Mouse (Mus musculus) embryo, embryonic 11 days (tissue): ENCODE data around the gene Tekt5.
A peak's percentile ranks its signal among the peaks of the same experiment; 100 is the strongest.

ENCODE experiments used
- DNase-seq: peaks from one replicate; pipeline ENCODE4 v3.0.0-alpha.2; 2015

The Tekt5 gene

DNA sequence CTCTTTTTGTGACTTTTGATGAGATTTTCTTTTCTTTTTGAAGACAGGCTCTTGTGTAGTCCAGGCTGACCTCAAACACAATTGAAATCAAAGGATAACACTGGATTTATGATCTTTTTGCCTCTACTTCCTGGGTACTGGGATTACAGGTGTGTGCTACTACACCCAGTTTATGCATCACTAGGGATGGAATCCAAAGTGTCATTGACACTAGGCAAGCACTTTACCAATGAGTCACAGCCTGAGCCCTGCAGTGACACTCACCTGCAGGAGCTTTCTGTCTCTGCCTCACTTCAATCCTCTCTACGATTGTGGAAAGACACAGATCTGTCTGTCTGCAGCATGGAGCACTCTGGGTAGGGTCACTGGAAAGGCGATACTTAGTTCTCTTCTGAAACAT lies 59.3 kb downstream of the Tekt5 start:
- DNase-seq, result no peak

DNA sequence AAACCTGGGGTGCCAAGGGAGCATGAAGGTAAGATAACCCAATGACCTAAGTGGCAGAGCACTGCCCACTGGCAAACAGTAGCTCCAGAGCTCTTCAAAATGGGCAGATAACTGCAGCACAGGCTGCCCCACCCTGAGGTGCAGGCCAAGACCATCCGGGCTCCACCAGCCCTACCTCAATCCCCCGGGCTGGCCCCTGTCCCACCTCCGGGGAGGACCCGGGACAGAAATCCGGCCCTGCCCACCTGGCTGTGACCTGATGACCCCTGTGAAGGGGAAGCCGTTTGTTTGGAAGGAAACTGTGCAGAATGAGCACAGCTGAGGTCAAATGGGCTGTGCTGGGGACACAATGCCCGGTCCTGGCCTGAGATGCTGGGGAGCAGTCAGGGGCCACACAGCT lies 62.6 kb downstream of the Tekt5 start:
- DNase-seq, result no peak

DNA sequence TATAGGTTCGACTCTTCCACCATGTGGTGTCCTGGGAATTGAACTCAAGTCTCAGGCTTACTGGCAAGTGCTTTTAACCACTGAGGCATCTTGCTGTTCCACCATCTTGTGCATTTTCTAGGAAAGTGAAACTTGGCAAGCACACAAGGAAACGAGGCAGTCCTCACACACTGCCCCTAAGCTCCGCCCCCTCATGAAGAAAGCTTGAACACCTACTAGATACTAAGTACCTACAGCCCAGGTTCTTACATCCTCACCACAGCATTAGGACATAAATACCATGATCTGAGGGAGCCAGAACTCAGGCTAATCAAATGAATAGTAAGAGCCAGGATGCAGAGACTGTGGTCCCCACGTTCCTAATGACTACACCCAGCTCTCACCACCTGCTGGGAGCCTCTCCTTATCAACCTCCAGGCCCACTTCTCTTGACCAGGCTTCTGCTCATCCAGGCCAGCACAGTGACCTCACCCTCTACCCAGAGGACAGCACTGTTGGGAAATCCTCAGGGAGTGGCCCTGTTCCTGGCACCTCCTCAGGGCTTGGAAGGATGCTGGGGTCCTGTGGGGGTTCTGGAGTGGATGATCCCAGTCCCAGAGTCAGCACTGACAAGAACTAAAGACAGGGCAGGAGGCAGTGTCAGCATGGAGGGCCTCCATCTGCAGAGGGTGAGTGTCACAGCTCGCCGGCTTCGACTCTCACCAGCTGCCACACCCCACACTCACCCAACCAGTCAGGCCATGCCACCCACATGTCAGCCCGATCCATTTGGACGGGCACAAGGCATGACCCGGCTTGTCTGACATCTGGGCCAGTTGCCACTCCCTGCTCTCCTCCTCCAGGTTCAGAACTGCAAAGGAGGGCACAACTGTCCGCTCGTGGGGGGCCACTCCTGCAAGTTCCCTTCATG lies 64.4 kb downstream of the Tekt5 start:
- no peak for DNase-seq

DNA sequence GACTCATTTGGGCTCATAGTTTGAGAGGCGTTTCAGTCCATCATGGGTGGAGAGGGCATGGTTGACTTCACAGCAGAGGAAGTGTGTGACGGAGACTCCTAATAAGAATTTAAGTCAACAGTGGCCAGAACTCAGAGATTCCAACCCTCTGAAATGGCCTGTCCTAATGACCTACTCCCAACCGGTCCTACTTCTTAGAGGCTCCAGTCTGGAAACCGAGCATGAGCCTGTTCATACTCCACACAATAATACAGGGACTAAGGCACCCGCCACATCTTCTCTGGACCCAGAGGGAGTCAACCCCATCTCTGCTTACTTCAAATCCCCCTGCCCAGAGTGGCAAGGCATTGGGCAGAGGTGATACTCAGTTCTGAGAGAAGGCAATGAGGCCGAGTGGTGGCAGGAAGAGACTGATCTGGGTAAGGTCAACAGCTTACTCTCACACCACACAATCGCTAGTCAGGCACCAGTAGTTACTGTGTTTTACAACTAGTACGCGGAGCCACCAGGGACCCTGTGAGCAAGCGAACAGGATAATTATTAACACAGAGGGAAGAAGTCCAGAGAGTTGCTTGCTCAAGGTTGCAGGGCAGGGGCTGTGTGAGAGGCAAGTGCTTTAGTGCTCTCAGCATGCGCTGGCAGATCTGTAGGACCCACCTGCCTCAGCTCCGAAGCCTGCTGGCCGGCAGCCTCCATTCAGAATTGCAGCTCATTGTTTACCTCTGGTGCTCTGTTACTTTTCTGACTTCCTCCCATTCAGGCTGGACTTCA lies 67.5 kb downstream of the Tekt5 start:
- no peak for DNase-seq

DNA sequence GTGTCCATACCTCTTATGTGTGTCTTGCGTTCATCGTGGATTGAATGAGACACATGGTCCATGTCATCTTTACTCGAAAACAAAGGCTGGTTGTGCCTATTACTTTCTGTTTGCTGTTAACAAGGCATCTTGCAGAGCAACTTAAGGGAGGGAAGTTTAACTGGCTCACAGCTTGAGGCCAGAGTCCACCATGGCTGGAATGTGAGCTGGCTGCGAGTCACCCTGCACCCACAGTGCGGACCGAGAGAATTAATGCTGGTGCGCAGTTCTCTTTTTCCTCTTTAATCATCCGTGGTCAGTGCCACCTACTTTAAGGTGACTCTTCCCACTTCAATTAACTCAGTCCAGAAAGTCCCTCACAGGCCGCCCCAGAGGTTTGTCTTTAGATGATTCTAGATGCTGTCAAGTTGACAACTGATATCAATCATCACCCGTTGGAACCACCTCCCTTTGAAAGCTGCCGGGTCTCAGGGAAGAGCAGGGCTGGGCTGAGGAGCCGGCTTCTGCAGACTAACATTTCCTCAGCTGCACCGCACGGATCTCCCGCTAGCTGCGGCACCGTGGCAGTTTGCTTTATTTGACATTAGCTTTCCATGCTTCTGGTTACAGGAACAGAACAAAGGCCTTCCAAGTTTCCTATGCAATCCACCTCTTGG lies 75.2 kb downstream of the Tekt5 start:
- DNase-seq, result peak; percentile 11

DNA sequence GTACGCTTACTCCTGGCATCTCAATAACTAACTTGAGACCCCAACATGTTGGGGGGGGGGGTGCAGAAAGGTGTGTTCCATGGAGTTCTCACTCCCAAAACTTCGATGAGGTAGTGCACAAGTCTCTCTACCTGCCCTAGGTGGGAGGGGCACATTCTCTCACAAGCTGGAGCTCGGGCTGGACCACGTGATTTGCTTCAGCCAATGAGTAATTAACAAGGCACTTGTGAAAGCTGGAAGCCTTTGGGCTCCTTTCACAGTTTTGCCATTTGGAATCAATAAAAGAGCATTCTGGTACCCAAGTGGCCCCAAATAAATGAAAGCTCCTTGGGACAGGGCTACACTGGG lies 78.1 kb downstream of the Tekt5 start:
- no peak for DNase-seq

DNA sequence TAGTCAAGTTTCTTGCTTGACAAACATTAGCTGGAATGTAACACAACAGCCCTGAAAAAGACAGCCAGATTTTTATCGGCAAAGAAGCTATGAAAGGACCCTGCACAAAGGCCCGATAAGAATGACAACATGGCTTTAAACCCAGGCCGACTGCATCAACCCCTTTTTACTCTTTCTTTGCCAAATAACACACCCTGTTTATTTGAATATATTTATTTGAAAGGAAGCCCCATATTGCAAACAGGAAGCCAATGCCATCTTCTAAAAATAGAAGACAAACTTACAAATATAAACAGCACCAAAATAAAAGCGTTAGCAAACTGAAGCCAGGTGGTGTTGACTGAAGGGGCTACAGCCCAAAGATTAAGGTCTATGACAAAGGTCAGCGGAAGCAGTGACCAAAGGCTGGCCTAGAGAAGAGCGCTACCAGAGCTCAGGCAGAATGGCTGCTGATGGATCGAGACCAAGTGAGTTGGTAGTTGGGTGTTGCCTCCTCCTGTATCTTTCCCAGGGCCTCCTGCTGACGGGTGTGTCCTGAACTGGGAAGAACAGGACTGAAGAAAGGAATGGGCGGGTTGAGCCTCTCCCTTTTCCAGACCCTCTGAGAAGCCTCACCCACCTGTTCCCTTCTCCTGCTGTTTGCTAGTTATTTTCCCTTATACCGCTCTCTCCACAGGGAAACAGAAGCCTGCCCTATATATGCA lies 78.6 kb downstream of the Tekt5 start:
- DNase-seq, result no peak

DNA sequence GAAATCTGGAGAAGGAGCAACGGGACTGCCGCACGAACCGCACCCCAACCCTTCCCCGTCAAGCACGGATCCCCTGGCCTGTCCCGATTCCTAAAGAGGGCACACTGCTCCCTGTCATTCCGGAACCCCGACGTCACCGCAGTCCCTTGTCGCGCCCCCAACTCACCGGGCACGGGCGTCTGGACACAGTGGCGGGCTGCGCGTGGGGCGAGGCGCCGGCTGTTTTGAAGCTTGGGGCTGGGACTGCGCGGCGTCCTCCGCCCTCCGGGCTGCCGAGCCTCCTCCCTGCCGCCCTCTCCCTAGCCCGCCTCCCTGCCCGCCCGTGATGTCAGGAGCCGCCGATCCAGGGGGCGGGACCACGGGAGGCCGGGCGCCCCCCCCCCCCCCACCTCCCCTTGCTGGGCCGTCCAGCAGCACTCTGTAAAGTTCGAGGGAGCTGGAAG lies 81.6 kb downstream of the Tekt5 start, which contains the start of gene Emp2:
TSS of gene Emp2 (minus strand) at position 323 of the 443 bp plus-strand sequence.
- DNase-seq, result peak; percentile 74

DNA sequence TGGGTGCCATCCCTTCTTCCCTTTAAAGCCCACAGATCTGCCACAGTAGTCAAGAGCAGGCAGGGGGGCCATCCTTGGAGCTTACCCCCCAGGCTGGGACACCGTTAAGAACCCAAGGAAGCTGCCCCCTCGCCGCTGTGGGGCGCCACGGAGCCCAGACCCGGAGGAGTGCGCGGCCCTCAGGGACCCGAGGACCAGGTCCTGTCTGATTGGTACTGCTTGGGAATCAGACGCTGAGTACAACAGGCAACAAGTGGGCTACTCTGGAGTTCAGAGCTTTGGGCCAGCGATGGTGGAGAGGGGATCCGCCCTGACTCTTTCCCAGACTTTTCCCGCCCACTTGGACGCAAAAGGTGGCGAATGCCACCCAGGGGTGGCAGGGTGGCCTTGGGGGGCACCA lies 82.1 kb downstream of the Tekt5 start:
- peak; percentile 37 for DNase-seq

DNA sequence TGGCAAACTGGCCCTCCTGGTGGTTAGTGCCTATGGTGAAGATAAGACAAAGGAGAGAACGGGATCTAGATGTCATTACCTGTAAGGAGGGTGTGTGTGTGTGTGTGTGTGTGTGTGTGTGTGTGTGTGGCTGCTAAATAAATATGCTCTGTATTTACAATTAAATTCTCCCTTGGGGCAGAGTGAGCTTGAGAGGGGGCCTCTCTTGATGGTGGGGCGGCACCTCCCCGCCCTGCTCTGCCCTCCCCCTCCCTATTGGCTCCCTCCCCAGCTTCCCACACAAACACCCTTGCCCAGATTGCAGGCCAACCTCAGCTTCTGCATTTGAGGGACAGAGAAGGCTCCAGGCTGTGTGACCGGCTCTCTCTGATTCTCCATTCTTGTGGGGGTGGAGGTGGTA lies 83.3 kb downstream of the Tekt5 start:
- no peak for DNase-seq

DNA sequence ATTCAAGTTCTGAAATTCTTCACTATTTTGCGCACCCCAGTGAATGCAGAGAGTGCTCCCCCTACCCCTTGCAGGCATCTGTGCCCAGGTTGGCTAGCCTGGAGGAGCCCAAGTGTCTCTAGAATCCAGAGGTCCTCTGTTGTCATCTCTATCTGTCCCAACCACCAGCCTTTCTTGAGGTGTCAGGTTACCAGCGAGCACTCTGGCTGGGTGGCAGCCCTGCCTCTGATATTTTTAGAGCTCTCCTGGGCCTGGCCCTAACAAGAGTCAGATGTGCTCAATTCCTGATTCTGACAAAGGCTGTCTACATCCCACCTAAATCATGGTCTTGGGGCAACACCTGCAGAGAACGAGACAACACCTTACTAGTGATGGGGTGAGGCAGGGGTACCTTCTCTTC lies 84.2 kb downstream of the Tekt5 start:
- DNase-seq, result peak; percentile 16

DNA sequence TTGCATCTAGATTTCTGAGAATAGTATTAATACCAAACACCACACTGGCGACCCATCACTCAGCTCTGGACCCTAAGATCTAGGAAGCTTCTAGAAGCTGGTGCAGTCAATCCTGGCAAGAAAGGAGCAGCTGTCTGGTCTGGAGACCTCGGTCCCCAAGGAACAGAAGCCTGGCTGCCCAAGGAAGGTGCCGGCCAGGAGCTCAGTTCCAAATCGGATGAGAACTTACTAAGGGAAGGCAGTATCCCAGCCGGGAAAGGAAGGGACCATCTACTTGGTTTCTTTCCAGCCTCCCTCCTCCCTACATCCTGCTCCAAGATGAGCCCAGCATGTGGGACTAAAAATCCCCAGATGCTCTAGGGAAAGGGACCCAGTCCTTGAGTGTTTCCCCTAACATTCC lies 84.8 kb downstream of the Tekt5 start:
- no peak for DNase-seq
